Mouse (Mus musculus): ENCODE measurements at regions not wholly inside any gene's neighbourhood (a gene's known extent, or its start where the extent isn't known, plus 50 kb on each side); places are given as distances from the start of the nearest gene placed in this dataset.

- no peak for DNase-seq (ENCODE audit: low spot score in 2 of 2)
Observed at GRCm38 (mm10) chr17:84074000-84074782, 113.6 kb downstream of the Zfp36l2 start.

- no peak for DNase-seq (ENCODE audit: low spot score in 2 of 2)
Observed at GRCm38 (mm10) chr17:84072426-84073030, 115.2 kb downstream of the Zfp36l2 start.

DNA sequence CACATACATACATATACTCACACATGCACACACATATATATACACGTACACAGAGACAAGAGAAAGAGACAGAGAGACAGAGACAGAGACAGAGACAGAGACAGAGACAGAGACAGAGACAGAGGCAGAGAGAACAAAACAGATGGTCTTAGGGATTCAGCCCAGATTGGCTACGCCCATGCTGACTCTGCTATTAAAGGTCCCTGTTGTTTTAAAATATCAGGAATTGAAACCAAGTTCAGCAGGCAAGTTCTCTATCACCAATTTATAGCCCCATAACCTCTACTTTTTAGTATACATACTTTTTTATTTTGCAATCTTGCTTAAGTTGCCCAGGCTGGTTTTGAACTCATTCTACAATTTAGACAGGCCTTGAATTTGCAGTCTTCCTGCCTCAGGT, 115.9 kb downstream of the Zfp36l2 start:
- no peak for DNase-seq (ENCODE audit: low spot score in 2 of 2)

- DNase-seq (ENCODE audit: low spot score in 2 of 2) = no peak
Observed at GRCm38 (mm10) chr17:84070596-84070995, 117.2 kb downstream of the Zfp36l2 start.

DNA sequence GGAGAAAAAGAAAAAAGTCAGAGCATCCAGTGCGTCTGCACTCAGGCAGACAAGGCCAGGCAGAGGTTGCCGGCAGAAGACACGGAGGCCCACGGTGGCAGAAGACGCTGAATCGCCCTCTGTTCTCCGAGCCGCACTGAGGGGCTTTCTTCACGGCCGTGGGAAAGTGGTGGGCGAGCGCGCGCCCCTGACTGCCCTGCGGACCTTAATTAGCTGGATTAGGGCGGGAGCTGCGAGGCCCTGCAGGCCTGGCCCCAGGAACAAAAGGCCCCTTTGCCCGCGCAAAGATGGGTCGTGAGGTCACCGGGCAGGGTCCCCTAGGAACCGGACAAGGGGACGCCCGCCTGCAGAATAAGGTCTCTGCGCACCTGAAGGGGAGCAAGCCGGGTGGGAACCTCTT, 120.6 kb downstream of the Zfp36l2 start:
- DNase-seq (ENCODE audit: low spot score in 2 of 2) = no peak

GRCm38 (mm10) chr17:84063791-84064190, 124.0 kb downstream of the Zfp36l2 start:
- DNase-seq (ENCODE audit: low spot score in 2 of 2) = peak; percentile 38 to 51

DNA sequence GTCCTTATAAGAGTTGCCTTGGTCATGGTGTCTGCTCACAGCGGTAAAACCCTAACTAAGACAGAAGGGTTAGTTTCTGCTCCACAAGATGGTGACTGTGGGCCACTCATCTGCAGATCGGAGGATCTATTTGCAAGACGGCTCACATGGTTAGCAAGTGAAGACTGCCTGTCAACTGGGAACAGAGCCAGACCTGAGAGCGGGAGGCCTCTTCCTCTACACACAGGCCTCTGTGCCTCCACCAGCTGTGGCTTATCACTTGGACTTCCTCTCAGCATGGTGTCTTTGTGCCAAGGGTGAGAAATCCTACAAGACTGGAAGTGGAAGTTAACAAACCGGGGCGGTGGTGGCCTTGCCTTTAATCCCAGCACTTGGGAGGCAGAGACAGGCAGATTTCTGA, 126.1 kb downstream of the Zfp36l2 start:
- peak in 1 of 2 experiments; percentile 26 for DNase-seq (ENCODE audit: low spot score in 2 of 2)

DNA sequence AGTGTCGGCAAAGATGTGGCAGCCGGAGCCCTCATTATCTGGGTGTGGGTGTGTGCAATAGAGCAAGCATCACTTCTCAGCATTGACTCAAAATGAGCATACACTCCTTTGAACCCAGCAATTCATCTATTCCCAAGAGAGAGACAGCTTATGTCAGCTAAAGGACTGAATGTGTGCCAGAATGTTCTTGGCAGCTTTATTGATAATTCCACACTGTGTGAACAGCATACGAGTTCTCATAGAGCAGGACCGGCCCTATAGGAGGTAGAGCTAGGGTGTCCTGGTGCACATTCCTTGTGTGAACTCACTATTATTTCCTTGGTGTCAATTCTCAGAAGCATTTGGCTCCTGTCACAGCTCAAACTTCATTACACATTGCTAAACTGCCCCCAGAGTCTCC, 131.3 kb downstream of the Zfp36l2 start:
- no peak for DNase-seq (ENCODE audit: low spot score in 2 of 2)

DNA sequence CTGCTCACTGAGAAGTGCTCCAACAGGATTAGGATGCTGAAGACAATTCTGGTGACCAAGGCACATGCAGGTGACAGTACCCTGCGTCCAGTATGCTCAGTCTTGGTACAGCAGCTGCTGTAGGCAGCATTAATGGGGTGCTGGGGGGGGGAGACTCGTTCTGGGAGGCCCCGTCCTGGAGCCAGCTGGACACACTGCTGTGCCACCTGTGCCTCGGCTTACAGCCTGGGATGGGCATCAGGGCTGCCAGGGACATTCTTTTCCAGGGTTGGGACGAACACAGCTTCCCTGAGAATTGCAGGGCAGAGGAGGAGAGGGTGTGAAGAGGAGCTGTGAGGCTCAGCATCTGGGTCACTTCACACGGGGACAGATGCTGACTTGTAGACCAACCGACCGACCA, 135.3 kb downstream of the Zfp36l2 start:
- no peak for DNase-seq (ENCODE audit: low spot score in 2 of 2)

GRCm38 (mm10) chr17:84051212-84051611, 136.5 kb downstream of the Zfp36l2 start:
- DNase-seq (ENCODE audit: low spot score in 2 of 2) = no peak

- DNase-seq (ENCODE audit: low spot score in 2 of 2) = no peak
Observed at GRCm38 (mm10) chr17:84048533-84048932, 139.2 kb downstream of the Zfp36l2 start.

DNA sequence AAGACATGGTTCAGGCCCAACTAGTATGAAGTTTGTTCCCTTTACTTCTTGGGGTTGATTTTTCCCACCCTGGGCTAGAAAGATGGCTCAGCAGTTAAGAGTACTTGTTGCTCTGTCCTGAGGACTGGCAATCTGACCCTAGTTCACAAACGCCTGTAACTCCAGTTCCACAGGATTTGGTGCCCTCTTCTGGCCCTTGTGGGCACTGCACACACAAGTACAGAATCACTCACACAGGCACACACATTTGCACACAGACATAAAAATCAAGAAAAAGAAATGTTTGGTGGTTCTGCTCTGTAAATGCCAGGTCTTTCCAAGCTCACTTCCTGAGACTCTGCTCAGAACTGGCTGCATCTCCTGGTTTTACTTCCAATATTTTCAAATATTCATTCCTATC, 140.2 kb downstream of the Zfp36l2 start:
- DNase-seq (ENCODE audit: low spot score in 2 of 2) = no peak

DNA sequence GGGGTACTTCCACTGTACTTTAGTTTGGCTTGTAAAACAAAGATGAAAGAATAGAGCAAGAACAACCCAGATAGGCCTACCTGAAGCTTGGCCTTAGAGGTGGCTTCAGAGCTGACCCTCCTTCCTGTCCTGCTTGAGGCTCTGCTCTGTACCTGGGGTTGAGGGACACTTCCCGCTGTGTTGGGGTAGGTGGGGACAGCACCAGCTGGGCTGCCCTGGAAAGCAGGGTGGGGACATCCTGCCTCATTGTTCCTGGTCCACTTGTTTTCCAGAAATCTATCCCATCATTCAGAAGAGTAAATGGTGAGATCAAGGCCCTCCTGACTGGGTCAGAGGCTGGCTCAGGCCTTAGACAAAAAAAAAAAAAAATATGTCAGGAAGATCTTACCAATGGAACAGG, 141.9 kb downstream of the Zfp36l2 start:
- no peak for DNase-seq (ENCODE audit: low spot score in 2 of 2)

DNA sequence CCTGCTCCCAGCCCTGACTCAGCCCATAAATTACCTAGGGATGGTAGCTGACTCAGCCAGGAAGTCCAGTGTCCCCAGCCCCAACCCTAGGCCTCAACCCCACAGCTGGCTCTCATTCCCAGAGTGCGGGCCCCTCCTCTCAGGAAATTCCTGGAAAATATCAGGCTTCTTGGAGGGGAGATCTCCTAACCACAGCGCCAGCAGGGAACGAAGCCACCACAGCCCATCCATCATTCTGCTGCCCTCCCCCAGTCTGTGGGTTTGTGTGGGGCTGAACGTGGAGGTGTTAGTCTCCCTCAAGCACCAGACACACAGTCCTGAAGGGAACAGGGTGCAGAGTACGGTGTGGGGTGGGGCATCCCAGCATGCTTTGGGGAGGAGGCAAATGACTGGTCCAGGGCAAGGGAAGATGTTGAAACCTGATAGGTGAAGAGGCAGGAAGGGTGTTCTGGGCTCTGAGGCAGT, 143.2 kb downstream of the Zfp36l2 start:
- no peak for DNase-seq (ENCODE audit: low spot score in 2 of 2)

- no peak for DNase-seq (ENCODE audit: low spot score in 2 of 2)
Observed at GRCm38 (mm10) chr17:84043102-84043501, 144.6 kb downstream of the Zfp36l2 start.

DNA sequence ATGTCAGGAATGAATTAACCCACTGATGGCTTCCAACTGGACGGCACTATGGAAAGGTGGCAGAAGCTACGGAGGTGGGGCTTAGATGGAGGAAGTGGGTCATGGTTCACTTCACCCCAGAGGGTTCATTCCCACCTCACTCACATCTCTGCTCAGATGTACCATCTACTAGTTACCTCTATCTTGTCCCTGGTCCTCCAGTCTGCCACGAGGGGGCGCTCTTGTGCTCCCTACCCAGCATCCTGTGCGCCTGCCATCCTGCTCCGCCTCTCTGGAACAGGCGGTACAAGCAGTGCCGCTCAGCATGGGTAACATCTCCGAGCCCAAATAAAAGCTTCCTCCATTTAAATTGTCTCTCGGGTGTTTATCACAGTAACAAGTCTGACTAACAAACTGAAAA, 148.3 kb downstream of the Zfp36l2 start:
- no peak for DNase-seq (ENCODE audit: low spot score in 2 of 2)

GRCm38 (mm10) chr17:84037580-84038304, 150.0 kb downstream of the Zfp36l2 start:
- no peak for DNase-seq (ENCODE audit: low spot score in 2 of 2)

- peak; percentile 15 to 44 for DNase-seq (ENCODE audit: low spot score in 2 of 2)
Observed at GRCm38 (mm10) chr17:84036056-84036455, 151.7 kb downstream of the Zfp36l2 start.

GRCm38 (mm10) chr17:84034801-84035200, 152.9 kb downstream of the Zfp36l2 start:
- DNase-seq (ENCODE audit: low spot score in 2 of 2) = no peak

GRCm38 (mm10) chr17:84032441-84032840, 155.3 kb downstream of the Zfp36l2 start:
- no peak for DNase-seq (ENCODE audit: low spot score in 2 of 2)

DNA sequence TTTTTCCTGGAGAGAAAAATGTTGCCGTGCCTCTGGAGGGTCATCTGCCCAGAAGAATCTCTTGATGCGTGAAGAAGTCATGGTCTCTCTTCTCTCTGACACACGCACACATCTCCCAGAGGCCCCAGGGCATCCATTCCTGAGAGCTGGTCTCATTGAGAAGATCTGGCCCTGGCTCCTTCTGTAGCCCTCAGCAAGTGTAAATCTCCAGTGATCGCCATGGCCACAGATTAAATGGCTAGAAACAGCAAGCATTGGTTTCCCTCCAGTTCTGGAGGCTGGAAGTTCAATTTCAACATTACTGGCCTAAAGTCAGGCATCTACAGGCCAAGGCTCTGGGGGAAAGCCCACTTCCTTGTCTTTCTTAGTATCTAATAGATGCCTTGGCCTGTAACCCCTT, 155.9 kb downstream of the Zfp36l2 start:
- DNase-seq (ENCODE audit: low spot score in 2 of 2) = no peak

DNA sequence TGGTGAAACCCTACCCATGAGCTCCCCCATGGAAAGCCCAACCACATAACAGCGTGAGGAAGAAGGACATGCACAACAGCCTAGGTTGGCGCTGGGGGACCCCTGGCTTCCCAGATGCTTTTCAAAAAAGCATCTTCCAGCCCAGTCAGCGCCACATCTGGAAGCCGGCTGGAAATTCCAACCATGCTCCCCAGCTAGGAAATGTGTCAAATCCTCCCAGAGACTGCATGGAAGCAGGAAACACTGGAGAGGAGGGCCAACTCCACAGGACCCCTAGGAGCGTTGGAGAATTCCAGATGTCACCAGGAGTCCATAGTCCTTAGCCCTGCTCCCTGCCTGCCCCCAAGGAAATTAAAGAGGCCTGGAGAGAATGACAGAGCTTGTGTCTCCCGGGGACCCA, 156.4 kb downstream of the Zfp36l2 start:
- no peak for DNase-seq (ENCODE audit: low spot score in 2 of 2)

DNA sequence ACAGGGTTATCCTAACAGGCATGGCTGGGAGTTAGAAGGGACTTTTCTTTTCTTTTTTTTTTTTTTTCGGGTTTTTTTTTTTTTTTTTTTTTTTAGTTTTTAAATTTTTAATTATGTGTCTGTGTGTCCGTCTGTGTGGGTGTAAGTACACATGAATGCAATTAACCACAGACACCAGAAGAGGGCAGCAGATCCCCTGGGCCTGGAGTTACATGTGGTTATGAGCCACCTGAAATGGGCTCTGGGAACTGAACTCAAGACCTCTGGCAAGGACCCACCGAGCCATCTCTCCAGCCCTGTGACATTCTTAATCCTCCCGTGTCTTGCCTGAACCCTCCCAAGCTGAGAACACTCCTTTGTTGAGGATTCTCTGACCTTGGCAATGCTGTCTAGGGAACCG, 157.0 kb downstream of the Zfp36l2 start:
- DNase-seq (ENCODE audit: low spot score in 2 of 2) = no peak

Data from thymus, postnatal 10 days (tissue).